Mouse (Mus musculus) retina, embryonic 14.5 days (tissue): Measurements from ENCODE around the gene Serpina11.

Experiments
- DNase-seq: peaks from one replicate; pipeline ENCODE4 v3.0.0-alpha.2; 2015; ENCODE audit warnings: low spot score

Gene Serpina11

DNA sequence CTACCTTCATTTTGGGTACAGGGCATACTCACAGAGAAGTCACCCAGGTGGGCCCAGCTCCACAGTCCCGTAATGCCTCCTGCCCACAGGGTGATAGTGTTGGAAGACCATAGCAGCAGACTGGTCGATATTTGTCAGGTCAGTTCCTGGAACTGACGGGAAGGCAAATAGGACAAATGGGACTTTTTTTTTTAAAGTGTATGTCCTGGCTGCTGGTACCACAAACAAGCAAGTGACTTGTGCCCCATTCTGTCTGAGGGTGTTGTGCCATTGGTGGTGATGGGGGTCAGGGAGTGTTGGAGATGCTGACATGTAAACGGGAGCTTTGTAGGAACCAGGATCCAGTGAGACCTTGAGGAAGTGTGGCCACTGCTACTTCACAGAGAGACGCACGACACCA lies at the start of gene Serpina11:
TSS of gene Serpina11 (minus strand) at position 101 of the 400 bp plus-strand sequence.
- no peak for DNase-seq

DNA sequence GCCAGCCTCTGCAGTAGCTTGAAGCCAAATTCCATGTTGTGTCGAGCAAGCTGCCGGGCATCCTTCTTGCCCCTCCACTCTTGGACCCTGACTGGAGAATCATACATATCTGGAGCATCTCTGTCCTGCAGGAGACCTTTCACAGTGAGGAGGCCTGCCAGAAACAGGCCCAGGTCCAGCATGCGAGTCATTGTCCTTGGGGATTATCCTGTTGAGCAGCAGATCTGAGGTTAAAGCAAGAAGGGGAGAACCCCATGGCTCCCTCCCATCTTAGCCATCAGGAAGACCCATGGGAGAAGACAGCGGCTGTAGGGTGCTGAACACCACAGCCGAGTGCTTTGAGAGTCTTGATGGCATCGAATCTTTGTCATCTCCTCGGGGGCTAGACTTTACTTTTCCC lies 48.4 kb upstream of the Serpina11 start:
- DNase-seq: no peak

DNA sequence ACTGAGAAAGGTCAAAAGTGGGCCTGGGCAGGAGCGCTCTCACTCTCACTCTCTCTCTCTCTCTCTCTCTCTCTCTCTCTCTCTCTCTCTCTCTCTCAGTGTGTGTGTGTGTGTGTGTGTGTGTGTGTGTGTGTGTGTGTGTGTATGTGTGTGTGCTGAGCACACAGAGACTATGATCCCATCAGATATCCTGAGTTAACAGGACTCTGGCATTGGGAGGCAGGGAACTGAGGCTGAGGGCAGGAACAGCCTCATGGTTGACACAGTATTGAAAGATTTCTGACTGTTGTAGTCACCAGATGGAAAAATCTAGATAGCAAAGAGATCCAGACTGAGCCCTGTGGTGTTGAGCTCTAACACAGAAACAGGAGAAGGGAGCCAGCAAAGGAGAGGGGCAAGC lies 44.0 kb upstream of the Serpina11 start:
- DNase-seq: no peak

DNA sequence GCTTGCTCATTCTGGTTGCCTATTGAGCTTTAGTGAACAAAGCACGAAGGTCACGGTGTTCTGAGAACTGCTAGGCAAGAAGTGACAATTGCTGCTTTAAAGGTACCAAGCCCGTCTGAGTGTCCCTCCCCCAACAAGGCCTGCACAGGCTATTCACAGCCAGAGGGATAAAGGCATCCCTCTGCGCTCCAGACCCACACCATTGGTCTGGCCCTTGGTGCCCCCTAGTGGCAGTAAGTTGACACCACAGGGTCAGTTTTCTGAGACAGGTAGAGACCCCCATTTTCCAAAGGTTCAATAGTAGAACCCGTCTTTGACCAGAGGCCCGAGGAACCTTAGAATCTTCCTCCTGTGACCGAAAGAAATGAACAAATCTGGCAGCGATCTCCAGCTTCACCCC lies 40.2 kb upstream of the Serpina11 start:
- DNase-seq: peak; percentile 14

DNA sequence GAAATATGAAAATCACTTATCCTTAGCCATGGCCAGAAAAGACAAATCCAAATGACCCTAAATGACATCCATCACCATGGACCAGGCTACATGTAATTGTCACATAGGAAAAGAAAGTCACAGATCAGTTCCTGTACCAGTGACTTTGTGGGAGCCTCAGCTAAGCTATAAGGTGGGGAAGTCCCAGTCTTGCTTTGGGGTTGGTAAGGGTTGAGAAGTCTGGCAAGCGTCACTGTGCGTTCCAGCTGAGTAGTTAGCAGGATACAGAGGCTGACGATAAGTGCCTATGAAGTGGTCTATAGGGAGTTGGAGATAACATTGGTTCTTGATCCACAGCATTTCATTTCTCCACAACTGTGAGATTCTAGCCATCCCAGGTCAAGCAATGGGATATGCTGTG lies 25.5 kb upstream of the Serpina11 start:
- DNase-seq: no peak

DNA sequence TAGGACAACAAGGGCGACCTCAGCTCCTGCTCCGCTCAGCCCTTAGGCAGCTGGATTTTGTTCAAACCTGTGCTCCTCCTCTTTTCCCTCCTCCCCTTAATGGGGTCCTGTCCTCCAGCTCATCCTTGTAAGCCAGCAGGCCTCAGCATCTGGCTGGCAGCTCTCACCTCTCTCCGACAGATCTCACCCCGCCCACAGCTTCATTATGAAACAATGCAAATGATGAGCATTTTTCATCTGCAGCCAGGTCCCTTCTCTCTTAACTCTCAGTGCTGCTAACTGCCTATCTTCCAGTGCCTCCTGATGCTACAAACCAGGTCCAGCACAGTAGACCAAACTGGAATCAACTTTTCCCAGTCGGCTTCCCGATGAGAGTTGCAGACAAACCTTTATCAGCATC lies 23.9 kb upstream of the Serpina11 start, which contains the start of gene Serpina9:
TSS of gene Serpina9 (minus strand) at position 136 of the 400 bp plus-strand sequence.
- DNase-seq: no peak

DNA sequence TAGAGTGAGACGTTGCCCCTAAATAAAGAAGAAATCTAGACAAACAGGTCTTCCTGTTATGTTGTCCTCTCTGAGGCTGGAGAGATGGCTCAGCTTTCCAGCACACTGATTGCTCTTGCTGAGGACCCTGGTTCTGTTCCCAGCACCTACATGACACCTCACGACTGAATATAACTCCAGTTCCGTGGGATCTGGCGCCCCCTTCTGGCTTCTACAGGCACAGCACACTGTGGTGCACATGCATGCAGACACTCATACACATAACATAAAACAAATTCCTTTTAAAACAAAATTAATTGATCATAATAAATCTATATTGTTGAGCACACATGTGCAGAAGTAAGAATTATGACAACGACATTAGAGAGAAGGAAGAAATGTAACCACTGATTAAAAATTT lies 14.9 kb upstream of the Serpina11 start:
- no peak for DNase-seq

DNA sequence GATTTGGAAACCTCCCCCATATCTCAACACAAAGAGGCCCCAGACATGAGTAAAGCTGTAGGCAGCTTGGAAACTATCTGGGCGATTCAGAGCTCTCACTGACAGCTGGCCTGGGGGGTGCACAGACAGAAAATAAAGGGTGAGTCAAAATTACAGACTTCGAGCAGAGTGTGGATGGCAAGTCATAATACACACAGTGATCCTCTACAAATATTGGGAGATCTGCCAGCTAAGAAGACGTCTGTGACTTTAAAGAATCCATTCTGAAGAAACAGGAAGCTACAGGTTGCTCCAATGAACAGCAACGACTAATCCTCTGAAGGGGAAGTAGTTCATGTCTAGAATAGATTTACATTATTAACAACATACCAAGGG lies 13.5 kb upstream of the Serpina11 start:
- DNase-seq: no peak

DNA sequence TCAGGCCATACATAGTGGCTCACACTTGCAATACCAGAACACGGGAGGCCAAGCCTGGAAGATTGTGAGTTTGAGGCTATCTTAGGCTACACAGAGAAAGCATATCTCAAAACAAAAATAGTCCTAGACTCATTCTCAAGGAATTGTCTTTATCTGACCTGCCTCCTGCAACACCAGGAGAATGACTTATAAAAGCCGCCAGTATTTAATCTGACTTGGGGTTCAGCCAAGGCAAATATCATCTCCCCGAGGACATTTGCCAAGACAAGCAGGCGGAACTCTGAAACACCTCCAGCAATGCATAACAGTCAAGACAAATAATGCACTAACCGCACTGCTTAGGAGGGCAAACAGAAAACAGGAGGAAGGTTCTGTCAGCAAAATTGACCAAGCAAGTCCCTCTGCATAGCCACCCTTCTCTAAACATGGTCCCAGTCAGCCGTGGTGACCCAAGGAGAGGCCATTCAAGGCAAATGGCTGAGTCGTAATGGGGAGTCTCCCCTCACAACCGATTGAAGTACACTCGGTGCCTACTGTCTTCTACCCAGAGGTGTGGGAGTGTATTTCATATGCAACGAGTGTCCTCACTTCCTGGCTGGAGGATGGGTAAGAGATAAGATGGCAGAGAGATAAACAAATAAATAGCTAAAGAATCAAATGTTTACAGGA lies 12.9 kb upstream of the Serpina11 start:
- DNase-seq: no peak

DNA sequence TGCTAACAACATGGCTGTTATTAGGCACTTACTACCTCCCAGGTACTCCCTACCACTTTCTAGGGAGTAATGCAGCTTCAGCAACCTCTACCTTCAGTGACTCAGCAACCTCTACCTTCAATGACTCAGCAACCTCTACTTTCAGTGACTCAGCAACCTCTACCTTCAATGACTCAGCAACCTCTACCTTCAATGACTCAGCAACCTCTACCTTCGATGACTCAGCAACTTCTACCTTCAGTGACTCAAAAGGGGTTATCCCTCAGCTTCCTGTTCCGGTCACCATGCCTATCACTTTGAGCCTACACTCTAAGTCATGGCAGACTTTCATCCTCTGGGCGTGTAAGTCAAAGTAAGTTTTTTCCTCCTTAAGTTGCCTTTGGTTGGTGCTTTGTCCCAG lies 10.8 kb upstream of the Serpina11 start:
- no peak for DNase-seq

DNA sequence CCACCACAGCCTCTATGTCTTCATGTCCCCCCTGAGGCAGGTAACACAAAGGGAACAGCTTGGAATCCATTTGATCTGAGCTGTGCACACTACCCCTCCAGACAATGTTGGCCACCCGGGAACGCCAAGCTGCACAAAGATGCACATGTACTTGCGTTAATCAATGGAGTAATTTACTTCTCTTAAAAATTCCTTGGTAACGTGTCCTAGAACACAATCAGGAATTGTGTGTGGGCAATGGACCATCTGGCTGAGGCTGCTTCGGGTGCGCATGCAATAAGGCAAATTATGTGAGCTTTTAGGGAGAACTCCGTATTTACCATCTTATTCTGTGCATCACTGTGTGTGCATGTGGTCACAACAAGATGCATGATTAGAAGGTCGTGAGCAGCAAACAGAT lies 9.9 kb upstream of the Serpina11 start:
- DNase-seq: no peak

DNA sequence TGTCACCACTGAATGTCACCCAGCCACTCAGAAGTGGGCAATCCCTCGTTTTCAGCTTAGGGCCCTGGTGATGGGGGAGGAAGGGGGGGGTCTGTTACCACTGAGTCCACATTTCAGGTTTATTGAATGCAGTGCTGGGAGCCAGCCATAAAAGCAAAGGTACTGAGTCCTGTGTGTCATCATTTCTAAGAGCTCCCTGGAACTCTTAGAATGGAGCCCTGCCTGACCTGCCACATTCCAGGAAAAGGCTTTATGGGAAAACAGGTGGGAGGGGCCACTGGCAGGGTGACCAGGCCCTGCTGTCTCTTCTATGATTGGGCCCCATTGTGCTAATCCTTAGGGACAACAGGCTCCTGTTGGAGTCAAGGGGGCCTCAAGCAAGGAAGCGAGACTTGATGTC lies 6.8 kb upstream of the Serpina11 start:
- DNase-seq: no peak

DNA sequence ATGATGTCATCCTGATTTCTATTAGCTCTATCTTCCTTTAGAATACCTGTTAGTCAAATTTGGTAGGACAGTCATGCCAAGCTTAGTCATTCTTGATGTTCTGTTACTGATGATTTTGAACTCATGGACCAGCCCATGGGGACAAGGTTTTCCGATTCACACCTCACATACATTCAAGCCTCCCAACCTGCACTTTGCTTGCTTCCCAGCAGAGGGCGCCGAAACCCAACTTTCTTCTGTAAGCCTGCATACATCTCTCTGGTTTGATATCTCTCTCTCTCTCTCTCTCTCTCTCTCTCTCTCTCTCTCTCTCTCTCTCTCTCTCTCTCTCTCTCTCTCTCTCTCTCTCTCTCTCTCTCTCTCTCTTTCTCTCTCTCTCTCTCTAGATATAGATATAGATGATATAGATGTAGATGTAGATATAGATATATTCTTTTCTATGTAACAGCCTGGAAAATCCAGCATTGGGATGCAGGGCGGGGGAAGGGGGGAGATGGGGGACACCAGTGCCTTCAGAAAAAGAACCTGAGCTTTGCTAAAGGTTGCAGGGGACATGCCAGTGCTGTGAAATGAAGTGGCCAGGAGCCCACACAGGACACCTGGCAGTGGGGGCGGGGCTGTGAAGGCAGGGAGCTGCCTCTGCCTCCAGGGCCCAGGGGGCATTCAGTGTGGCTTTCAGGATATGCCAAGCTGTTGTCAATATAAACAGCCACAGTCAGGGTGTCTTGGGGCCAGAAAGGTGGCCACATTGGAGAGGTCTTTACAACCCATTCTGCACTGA lies 5.7 kb upstream of the Serpina11 start:
- DNase-seq: peak; percentile 80

DNA sequence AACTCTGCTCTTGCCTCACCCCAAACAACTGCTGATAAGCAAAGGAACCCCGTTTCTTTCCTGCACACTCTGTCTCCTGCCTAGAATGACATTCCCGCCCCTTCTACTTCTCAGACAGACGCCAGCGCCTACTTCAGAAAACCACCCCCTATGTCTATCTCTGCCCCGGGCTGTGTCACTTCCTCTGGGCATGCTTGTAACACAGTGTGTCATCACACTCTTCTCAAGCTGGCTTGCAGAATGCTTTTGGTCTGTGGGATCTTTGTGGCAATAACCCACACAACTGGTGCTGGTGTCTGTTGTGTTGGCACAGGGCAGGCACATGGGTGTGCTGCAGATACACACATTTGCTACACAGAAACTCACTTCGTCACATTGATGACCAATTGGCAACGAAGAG lies 3.2 kb upstream of the Serpina11 start:
- DNase-seq: no peak

DNA sequence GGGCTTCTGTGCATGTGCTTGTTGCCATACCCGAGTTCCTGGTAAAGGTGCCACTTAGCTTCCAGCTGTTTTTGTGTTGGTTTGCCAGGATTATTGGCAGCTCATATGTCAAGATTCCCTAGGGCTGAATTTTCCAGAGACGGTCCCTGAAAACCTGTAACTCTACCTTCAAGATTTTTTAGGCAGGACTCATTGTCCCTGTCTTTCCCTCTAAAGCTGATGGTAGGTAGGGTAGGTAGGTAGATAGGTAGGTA lies 316 bp downstream of the Serpina11 start:
- DNase-seq: no peak

DNA sequence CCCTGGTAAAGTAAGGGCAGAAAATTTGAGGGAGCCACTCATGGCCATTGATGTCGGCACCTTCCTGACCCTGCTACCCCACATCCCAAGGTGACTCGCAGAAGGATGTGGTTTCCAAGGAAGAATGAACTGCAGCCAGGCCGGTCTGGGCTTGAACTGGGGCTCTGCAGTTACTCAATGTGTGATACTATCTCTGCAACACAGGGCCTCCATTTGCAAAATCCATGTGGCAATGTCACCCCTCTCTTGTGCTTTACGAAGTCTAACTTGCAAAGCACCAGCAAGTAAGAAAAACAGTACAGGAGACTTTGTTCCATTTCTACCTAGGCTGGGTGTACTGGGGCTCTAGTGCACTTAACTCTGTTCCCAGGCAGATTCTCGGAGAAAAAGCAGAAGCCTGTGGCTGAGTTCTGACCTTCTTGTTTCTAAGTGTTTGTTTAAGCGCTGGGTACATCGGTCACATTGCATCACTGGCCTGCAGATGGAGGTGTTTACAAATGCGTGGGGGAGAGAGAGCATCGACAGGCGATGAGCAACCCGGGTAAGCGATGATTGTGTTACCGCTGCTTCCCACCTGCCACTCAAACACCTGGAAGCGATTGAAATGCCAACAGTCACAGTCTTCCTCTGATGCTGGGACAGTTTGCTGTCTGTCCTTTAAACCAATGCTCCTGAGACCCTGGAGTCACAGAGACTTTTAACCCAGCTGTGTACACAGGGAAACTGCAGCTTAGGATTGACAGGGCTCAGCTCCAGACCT lies 823 bp downstream of the Serpina11 start:
- no peak for DNase-seq

DNA sequence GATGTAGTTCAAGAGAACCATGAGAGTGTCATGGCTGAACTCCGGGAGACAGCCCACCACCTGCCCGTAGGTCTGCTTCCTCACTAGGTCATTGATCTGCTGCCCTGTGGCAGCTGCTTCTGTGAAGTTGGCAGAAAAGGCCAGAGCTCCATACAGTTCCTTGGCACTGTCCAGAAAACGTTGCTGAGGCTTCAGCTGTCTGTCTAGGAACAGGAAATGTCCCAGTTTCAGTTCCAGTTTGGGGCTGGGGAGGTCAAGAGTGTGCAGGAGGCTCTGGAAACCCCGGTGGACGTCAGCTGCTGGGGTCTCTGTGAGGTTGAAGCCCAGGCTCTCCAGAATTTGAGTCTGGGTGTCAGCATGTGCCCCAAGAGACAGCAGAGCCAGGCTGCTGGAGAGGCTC lies 3.9 kb downstream of the Serpina11 start:
- no peak for DNase-seq

DNA sequence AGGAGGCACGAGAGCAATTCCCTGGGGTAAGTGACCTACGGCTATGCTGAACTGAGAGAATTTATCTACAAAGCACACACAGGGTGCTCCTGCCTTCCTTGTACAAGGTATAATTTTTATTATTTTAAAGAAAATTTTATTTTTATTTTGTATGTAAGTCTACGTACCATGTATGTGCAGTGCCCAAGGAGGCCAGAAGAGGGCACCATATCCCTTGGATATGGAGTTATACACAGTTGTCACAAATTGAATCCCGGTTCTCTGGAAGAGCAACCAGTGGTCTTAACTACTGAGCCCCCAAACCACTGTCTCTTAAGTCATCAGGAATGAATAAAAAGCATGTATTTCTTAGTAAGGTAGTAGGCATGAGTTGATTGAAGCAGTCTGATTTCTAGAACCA lies 4.8 kb downstream of the Serpina11 start:
- DNase-seq: peak; percentile 49

DNA sequence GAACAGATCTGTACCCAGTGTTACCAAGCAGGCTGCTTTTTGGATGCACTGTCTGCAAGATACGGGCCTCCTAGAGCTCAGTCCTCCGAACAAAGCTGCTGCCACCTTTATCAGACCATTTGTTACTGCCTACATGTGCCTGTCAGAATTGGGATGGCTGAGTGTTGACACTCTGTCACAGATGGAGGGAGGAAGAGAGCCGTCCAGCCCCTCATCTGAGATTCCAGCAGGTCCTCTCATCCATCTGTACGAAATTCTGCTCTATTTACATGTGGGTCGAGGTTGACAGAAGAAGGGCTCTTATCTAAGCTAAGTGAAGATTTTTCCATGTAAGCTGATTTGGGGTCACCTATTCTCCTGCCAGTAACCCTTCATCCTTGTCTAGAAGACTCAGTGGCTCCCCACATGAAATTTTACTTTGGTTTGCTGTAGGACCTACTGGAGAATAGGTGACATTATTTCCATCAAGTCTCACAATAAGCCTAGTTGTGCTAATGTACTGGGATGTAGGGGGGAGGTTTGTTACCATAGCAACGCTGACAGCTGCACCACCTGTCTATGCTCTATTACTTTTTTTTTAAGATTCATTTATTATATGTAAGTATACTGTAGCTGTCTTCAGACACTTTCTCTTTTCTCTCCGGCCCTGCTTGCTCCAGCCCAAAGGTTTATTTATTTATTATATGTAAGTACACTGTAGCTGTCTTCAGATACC lies 8.0 kb downstream of the Serpina11 start:
- no peak for DNase-seq

DNA sequence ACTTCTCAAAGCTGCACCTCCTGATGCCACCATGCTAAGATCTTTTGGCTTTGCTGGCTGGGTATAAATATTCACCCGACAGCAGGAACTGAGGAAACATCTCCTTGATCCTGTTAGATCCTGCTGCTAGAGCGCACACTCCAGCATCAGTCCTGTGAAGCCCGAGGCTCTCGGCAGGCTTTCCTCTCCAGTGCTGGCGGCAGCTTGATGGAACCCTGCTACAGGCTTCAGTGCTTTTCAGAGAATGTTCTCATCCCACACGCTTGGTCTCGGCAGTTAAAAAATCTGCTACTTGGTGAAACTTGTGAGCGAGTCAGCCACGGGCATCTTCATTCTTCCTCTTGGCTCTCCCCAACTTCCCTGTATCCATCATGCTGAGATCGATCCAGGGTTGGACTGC lies 11.5 kb downstream of the Serpina11 start:
- no peak for DNase-seq

DNA sequence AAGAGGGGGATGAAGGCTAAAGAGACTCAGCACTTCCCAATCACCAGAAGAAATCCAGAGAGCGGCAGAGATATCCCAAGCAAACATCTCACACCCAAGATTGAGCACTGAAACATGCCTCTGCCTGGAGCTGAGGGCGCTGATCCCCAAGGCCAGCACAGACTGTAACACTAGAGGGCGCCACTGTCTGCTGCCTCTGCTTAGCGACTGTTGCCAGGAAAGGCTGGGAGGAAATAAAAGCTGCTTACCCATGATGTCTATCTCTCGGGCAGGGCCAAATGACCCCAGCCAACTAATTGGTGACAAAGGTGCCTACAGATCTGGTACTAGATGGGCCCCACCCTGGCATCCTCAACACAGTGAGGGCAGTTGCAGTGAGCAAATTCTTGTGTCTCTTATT lies 11.9 kb downstream of the Serpina11 start:
- peak; percentile 74 for DNase-seq

DNA sequence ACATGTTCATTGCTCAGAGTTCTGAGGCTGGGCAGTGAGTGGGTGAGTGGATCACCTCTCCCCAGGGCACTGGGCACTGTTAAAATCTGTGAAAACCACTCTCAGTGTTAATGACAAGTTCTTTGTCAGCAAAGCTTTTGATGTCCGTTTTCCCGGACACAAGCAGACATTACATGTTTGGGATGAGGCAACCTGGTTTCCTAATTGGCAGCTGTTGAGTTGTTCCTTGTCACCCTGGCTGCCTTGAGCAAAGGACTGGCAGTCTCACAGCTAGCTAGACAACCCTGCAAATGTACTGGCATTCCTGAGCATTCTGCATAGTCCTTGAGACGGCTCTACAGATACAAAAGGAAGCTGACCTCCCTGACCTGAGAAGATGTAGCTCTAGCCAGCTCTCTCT lies 12.7 kb downstream of the Serpina11 start:
- DNase-seq: peak; percentile 17

DNA sequence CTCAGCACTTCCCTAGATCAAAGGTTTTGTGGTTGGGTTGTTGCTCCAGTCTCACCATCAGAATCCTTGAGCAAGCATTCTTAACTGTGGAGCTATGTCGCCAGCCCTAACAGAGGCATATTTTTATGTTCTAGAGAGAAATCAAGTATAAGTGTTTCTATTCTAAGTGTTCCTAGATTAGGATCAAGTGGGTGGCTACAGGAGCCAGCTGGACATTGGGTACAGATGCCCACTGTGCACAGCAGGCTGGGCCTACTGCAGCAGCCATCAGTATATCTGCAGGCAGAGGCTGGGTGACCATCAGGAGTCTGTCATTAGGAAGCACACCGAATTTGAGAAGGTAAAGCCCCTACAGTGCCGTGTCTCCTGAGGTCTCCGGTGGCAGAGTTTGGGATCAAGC lies 18.7 kb downstream of the Serpina11 start:
- no peak for DNase-seq
